Mouse (Mus musculus) hindbrain, embryonic 16.5 days (tissue): ENCODE measurements at regions not wholly inside any gene's neighbourhood (a gene's known extent, or its start where the extent isn't known, plus 50 kb on each side); places are given as distances from the start of the nearest gene placed in this dataset.

Source experiments
- ATAC-seq: fragments of 200-750 bp; cut with Nextera tagmentation; 2 replicates; pipeline ENCODE4 v1.8.0; 2017; ENCODE audit warnings: moderate TSS enrichment, moderate library complexity
- H3K27ac ChIP-seq: fragments of 300-500 bp; sonication (generic); 2 replicates; pipeline ENCODE4 v1.5.1; 2014; ENCODE audit warnings: low read depth, mild to moderate bottlenecking, control low read depth, low read length, moderate library complexity
- H3K27me3 ChIP-seq: fragments of 300-500 bp; sonication (generic); replicated peaks from 2 replicates; pipeline ENCODE4 v1.6.1; 2014; ENCODE audit warnings: low read length; ENCODE audit not compliant: control insufficient read depth, insufficient read depth
- H3K36me3 ChIP-seq: fragments of 300-500 bp; sonication (generic); 2 replicates; pipeline ENCODE4 v1.6.1; 2014; ENCODE audit warnings: mild to moderate bottlenecking, low read length, moderate library complexity, mixed read lengths; ENCODE audit not compliant: control insufficient read depth, insufficient read depth
- H3K4me1 ChIP-seq: fragments of 300-500 bp; sonication (generic); 2 replicates; pipeline ENCODE4 v1.6.1; 2014; ENCODE audit warnings: low read depth, low read length; ENCODE audit not compliant: control insufficient read depth, insufficient read depth
- H3K4me2 ChIP-seq: fragments of 300-500 bp; sonication (generic); 2 replicates; pipeline ENCODE4 v1.6.1; 2014; ENCODE audit warnings: mild to moderate bottlenecking, low read length, control low read depth, moderate library complexity
- H3K4me3 ChIP-seq: fragments of 300-500 bp; sonication (generic); 2 replicates; pipeline ENCODE4 v1.5.1; 2014; ENCODE audit warnings: mild to moderate bottlenecking, low read length, control low read depth, moderate library complexity
- H3K9ac ChIP-seq: fragments of 300-500 bp; sonication (generic); 2 replicates; pipeline ENCODE4 v1.6.1; 2014; ENCODE audit warnings: low read depth, mild to moderate bottlenecking, control low read depth, low read length, moderate library complexity
- H3K9me3 ChIP-seq: fragments of 300-500 bp; sonication (generic); 2 replicates; pipeline ENCODE4 v1.6.1; 2014; ENCODE audit warnings: mild to moderate bottlenecking, low read length, moderate library complexity; ENCODE audit not compliant: control insufficient read depth
- WGBS: fragments of 180-500 bp; shearing (Covaris S2); extraction: QIAGEN DNeasy Blood & Tissue Kit; methylation state at CpG from one replicate; pipeline ENCODE4 v1.1.7; 2014; 5-methylcytosine and 5-hydroxymethylcytosine counted together

DNA sequence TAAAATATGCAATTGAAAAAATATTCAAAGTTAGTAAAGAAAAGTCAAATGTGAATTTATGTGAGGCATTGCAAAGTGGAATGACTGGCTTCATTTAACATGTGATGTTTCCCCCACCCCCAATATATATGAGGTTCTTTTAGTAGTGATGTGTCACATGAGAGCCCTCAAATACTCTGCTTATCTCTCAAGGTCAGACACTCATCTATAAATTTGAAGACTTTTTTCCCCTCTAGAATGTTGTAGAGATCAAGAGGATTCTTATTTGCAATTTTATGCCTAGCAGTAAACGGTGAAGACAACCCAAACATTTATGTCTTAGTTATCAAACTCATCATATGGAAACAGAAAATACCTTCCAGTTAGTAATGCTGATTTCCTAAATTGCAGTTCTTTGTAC is 457.8 kb upstream of the Tusc1 start:
- H3K9ac ChIP-seq, result no peak overlapping the region
- no peak overlapping the region for H3K4me2 ChIP-seq
- H3K4me3 ChIP-seq, result no peak overlapping the region
- no peaks in the 10 kb centered on the region for H3K4me1 ChIP-seq
- no peak for ATAC-seq
- H3K27me3 ChIP-seq, result no peaks in the 10 kb centered on the region
- H3K9me3 ChIP-seq, result no peaks in the 10 kb centered on the region
- no peak overlapping the region for H3K27ac ChIP-seq
- 86% methylated on average over 1 of the region's 1 CpGs for WGBS
- H3K36me3 ChIP-seq, result no peaks in the 10 kb centered on the region

DNA sequence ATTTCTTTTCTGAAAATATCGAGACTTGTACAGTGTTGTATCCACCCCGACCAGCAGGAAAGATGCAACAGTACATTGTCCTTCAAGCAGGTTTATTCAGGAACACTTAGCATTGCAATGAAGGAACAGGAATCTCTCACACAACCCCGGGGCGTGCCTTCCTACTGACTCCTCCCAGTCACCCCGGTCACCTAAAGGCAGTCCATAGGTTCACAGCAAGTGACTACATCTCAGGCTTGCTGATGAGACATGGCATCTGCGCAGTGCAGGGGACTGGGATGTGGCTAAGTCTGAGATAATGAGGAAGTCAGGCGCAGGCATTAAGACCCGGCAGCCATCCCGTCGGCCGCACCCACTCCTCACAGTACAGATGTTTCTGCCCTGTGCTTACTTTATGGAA is 454.8 kb upstream of the Tusc1 start:
- Histone ChIP-seq H3K4me3 (no peak overlapping the region), H3K27me3 (no peaks in the 10 kb centered on the region), H3K4me2 (no peak overlapping the region), H3K27ac (no peak overlapping the region), H3K36me3 (no peaks in the 10 kb centered on the region), H3K4me1 (no peaks in the 10 kb centered on the region), H3K9me3 (no peaks in the 10 kb centered on the region; the same call in 1 of the 2 replicates), H3K9ac (no peak overlapping the region)
- whole genome bisulfite sequencing, result 85% methylated on average over 11 of the region's 11 CpGs
- ATAC-seq, result no peak

DNA sequence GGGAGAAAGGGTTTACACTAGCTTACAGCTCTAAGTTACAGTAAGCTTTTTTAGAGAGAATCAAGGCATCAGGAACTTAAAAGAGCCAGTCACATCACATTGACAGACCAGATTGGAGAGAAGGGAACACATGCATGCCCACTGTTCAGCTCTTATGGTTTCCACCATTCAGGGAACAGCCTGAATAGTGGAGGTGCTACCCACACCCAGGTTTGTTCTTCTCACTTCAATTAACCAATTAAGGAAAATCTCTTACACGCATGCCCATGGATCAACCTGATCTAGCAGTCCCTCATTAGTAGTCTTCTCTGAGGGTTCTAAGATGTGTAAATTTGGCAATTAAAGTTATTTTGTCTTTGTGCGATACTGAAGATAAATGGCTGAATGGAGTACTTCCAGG is 419.2 kb upstream of the Tusc1 start:
- Histone ChIP-seq H3K4me3 (no peak overlapping the region), H3K27ac (no peak overlapping the region), H3K27me3 (no peaks in the 10 kb centered on the region), H3K36me3 (no peaks in the 10 kb centered on the region), H3K4me2 (no peak overlapping the region), H3K4me1 (no peaks in the 10 kb centered on the region), H3K9me3 (no peaks in the 10 kb centered on the region), H3K9ac (no peak overlapping the region)
- ATAC-seq, result no peak
- WGBS, result 89% methylated on average over 2 of the region's 2 CpGs

DNA sequence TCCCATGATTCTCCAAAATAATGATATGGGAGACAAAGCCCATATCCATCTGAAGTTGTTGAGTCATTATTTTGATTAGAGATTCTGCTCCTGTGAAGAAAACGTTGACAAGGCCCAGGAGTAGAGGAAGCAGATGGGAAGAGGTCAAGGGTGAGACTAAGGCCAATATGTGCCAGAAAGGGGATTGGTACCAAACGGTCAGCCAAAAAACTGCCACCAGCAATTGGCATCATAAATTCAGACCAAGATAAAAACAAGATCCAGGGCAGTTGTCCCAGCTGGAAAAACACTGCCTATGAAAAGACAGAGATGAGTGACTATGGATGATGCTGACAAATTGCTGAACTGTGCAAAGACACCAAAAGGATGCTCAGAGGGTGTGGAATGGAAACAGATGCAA is 411.0 kb upstream of the Tusc1 start:
- Histone ChIP-seq H3K4me1 (no peaks in the 10 kb centered on the region), H3K27me3 (no peaks in the 10 kb centered on the region), H3K36me3 (no peaks in the 10 kb centered on the region), H3K9ac (no peak overlapping the region), H3K4me3 (no peak overlapping the region), H3K9me3 (no peaks in the 10 kb centered on the region), H3K27ac (no peak overlapping the region), H3K4me2 (no peak overlapping the region)
- ATAC-seq, result no peak
- 58% methylated on average over 2 of the region's 2 CpGs for WGBS

DNA sequence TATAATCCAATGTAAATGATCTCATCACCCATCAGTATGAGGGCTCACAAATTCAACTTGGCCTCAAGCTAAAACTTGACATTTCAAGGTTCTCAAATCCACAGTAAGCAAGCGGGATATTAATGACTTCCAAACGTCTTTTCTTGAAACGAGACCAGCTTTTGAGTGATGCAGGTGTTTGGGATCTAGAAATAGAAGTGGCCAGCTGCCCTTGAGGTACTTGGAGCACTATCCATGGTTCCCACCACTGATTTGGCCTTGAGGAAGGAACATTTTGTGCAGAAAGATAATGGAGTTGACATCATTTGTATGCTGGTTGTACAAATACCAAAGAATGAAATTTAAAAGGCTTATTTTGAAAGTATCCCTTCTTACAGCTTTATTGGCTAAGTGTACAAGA is 378.4 kb upstream of the Tusc1 start:
- Histone ChIP-seq H3K27ac (no peak overlapping the region), H3K4me3 (no peak overlapping the region), H3K36me3 (no peaks in the 10 kb centered on the region), H3K27me3 (no peaks in the 10 kb centered on the region), H3K4me1 (no peaks in the 10 kb centered on the region), H3K9me3 (no peaks in the 10 kb centered on the region), H3K9ac (no peak overlapping the region), H3K4me2 (no peak overlapping the region)
- ATAC-seq, result no peak
- 78% methylated on average over 3 of the region's 3 CpGs for WGBS

DNA sequence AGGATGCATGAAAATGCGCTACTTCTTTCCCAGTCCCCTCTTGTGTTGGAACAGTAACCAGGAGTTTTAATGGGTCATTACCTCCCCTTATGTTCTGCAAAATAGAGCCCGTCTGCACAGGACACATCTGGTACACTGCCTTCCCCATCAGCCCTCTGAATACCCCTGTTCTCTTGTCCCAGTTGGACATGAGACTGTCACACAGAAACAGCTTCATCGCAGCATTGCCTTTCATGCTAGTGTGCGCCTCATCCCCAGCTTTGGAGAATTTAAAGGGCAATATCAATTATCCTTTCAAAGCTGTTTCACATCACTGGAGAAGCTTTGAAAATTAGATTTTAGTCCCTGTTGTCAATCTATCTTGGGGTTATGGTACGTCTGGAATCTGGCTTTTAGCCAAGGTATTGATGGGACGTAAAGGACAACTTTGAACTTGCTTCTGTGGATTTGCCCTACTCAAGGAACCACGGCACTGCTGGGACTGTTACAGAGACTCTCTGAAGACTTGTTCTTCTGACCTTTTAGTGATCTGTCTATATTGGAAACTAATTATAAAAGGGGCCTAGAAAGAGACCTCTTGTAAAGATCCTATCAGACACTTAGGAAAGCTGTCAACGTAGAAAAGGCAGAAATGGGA is 341.2 kb upstream of the Tusc1 start:
- Histone ChIP-seq H3K36me3 (no peaks in the 10 kb centered on the region), H3K9me3 (no peaks in the 10 kb centered on the region), H3K4me2 (no peak overlapping the region), H3K4me1 (no peaks in the 10 kb centered on the region), H3K4me3 (no peak overlapping the region), H3K27me3 (no peaks in the 10 kb centered on the region), H3K9ac (no peak overlapping the region), H3K27ac (no peak overlapping the region)
- ATAC-seq, result peak; percentile 85
- WGBS, result 58% methylated on average over 8 of the region's 8 CpGs

DNA sequence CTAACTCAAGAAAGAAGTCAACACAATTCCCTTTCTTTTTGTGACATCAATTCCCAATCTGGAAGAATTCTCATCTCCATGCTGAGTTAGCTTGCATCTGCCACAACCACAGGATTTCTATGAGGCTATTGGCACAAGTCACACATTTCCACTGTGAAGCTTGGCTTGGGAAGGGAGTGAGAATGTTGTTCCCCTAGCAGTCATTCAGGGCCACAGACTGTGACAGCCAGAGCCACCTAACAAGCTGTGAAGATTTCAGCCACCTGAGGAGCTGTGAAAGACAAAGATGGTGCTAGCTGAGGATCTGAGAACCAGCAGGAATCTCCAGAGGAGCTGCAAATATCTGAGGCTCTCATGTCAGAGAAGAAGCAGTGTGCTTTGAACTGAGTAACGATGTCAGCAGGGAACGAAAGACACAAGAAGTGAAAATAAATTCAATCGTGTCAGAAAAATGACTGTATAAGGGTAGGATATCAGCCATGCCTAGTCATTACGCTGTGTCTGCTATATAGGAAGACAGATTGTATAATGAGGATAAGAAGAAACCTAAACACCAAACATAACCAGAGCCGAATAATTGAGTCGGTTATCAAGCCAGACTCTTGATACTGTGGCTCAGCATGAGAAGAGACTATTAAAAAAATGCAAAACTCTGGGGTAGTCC is 340.6 kb upstream of the Tusc1 start:
- H3K9ac ChIP-seq, result no peak overlapping the region
- no peaks in the 10 kb centered on the region for H3K36me3 ChIP-seq
- H3K27ac ChIP-seq, result 0 out of 2 replicates have a peak overlapping the region, but pooled peaks have one; percentile 21
- ATAC-seq, result peak; percentile 91
- 62% methylated on average over 6 of the region's 6 CpGs for WGBS
- H3K27me3 ChIP-seq, result no peaks in the 10 kb centered on the region
- H3K9me3 ChIP-seq, result no peaks in the 10 kb centered on the region
- no peak overlapping the region for H3K4me2 ChIP-seq
- H3K4me1 ChIP-seq, result no peaks in the 10 kb centered on the region
- no peak overlapping the region for H3K4me3 ChIP-seq

DNA sequence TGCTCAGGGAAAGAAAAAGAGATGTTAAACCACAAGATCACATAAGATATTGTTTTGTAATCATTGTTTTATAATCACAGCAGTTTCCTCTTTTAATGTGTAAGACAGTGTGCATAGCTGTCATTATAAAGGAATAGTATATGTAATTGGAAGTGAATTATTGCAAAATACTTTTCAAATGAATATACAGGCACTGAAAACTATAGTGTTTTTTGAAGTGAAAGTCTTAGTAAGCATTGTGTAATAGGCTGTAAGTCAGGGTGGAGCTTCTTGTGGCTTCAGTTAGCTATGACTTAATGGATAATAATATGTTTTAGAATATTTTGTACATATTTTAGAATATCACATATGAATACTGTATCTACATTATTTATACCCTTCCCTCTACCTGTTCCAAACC is 333.7 kb upstream of the Tusc1 start:
- H3K36me3 ChIP-seq, result no peaks in the 10 kb centered on the region
- H3K9me3 ChIP-seq, result no peaks in the 10 kb centered on the region
- H3K27me3 ChIP-seq, result no peaks in the 10 kb centered on the region
- H3K4me3 ChIP-seq, result no peak overlapping the region
- ATAC-seq, result no peak
- H3K4me2 ChIP-seq, result no peak overlapping the region
- H3K27ac ChIP-seq, result no peak overlapping the region
- no peaks in the 10 kb centered on the region for H3K4me1 ChIP-seq
- no peak overlapping the region for H3K9ac ChIP-seq

DNA sequence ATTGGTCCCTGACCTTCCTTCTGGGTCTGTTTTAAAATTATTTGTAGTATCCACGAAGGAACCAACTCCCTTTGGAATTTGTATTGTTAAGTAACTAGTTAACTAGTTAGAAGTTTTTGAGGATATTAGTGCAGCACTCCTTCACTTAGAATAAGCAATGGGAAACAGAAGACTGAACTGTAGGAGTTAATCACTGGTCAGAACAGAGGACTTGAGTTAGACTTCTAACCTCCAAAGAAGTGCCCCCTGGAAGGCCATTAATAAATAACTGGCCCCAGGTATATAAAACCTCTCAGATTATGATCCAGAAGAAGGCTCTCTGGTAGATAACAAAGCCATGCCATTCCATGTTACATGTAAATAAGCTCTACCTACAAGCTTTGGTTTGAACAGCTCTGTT is 329.0 kb upstream of the Tusc1 start:
- Histone ChIP-seq H3K27ac (no peak overlapping the region), H3K36me3 (no peaks in the 10 kb centered on the region), H3K4me2 (no peak overlapping the region), H3K27me3 (no peaks in the 10 kb centered on the region), H3K9ac (no peak overlapping the region), H3K9me3 (no peaks in the 10 kb centered on the region), H3K4me1 (no peaks in the 10 kb centered on the region), H3K4me3 (no peak overlapping the region)
- WGBS, result 56% methylated on average over 1 of the region's 1 CpGs
- ATAC-seq, result no peak
